Mouse (Mus musculus): Measurements from ENCODE around the gene Rnasek.

Rnasek gene

DNA sequence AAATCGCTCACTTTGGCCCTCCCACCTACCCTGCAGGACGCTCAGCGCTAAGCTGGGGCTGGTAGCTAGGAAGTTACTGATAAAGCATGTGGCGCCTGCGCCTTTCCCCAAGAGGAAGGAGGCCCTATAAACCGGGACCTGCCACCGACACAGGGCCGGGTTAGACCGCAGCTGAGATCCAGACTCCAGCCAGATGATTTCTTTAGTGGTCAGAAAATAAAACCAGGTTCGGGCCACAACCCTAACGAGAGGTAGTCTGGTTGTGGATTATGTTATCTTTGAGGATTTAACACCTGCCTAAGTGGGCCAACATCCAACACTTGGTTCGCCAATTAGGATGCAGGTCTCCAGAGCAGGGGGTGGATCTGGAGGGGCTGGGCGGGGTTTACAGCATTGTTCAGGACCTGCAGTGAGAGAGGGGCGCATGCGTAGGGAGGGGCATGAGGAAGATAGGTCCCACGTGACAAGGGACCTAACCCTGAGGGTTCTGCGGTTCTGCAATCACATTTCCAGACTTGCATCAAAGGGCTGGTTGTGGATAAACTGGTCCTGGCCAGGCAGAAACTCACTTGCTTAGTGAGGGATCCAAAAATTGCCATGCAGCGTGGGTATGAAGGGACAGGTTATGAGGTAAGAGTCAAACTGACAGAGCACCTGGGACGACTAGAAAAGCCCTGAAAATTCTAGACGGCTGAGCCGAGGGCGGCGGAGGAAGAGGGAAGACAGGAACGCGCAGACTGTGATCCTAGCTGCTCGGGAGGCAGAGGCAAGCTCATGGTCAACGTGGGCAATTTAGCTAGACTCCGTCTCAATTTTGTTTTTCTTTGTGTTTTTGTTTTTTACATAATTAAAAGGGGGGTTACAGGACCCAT lies 18.7 kb downstream of the Rnasek start, which contains the start of gene Slc16a13:
Gene Slc16a13 (minus strand): TSS at position 334 of the 872 bp plus-strand sequence.
- in situ Hi-C loops (cut with MboI; ENCODE audit: unreplicated experiment in 2 of 2) = loop anchor here in 1 of 2 experiments (25.0 kb wide), 1 partner anchor 534 kb away; the partner anchor contains the start of genes Senp3, Tnfsf12, Tnfsf13 and Tnfsfm13

DNA sequence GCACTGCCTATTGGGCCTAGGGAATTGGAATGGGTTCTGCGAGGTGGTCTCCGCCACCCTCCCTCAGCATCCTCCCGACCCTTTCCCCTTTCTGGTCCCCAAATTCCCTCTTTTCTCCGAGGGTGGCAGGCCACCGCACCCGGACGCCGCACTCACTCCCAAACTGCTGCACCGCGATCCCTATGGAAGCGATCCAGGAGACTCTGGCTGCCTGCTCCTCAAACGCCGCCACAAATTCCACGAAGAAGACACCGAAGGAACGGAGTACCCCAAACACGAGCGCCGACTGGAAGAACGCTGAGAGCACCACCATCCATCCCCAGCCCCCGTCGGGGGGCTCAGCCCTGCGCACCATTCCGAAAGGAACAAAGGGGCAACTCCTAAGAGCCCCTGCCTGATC lies 19.3 kb downstream of the Rnasek start:
- in situ Hi-C loops (cut with MboI; ENCODE audit: unreplicated experiment in 2 of 2) = loop anchor here in 1 of 2 experiments (25.0 kb wide), 1 partner anchor 533 kb away; the partner anchor contains the start of genes Senp3, Tnfsf12, Tnfsf13 and Tnfsfm13

DNA sequence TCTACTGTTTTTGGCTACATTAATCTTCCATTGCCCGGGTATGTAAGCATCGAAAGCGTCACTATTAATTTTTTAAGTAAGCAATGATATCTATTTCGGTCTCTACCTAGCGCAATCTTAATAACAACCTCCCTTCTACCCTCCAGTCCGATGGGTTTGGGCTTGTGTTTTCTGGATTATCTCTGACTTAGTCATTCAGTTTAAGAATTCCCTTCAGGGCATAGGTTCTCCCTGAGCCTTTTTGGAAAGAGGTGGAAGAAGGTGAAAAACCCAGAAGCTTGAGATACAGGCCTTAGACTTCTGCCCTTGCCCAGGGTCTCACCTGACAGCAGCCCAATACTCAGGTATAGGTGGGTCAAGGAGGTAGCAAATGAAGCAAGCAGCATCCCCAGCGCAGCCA lies 19.8 kb downstream of the Rnasek start:
- in situ Hi-C loops (cut with MboI; ENCODE audit: unreplicated experiment in 2 of 2) = loop anchor here (10.0 to 25.0 kb wide), 2 partner anchors 345 to 533 kb away; partner anchors contain the start of genes Senp3 (in 1 of the 2), Tmem95 (in 1 of the 2), Tnfsf12 (in 1 of the 2) and Tnfsf13 (in 1 of the 2)

DNA sequence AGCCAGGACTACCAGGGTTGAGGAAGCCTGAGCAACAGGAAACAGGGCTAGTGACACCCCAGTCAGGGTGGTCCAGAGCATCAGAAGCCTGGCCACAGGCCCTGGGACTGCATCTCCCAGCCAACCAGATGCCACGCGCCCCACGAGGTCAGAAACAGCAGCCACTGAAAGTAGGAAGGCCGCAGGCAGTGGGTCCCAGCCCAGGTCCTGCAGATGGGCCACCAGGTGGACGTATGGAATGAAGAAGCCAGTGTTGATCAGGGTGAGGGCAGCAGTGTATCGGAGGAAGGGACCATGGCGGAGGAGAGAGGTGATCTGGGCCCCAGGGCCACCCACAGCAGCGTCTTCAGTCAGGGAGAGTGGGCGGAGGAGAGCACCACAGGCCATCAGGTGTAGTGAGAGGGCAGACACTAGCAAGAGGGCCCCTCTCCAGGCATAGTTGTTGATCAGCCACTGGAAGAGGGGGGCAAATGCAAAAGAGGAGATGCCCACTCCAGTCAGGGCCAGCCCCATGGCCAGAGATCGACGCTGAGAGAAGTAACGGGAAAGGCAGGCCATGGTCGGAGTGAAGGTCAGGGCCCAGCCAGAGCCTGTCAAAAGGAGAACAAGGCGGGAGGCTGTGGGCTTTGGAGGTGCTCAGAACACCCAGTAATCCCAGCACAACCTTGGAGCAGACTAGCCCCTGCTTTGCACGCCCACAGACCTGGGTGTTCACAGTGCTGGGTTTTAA lies 20.7 kb downstream of the Rnasek start:
- in situ Hi-C loops (cut with MboI; ENCODE audit: unreplicated experiment in 2 of 2) = loop anchor here (10.0 to 25.0 kb wide), 2 partner anchors 344 to 532 kb away; partner anchors contain the start of genes Senp3 (in 1 of the 2), Tmem95 (in 1 of the 2), Tnfsf12 (in 1 of the 2) and Tnfsf13 (in 1 of the 2)

DNA sequence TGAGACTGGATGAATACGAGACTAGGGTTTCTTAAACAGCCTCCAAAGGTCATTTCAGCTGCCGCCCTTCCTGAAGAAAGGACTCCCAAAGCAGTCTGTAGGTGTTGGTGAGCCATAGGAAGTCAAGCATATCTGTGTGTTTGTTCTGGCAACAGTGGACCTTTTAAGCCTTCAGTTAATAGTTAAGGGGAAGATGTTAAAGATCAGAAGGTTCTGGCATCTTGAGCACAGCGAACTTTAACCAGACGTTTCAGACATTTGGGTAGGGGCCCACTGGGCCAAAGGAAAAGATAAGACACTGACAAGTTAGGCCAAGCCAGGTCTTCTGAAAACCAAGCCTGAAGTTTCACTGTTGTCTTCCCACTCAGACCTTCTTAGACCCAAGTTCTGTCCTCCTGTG lies 21.6 kb downstream of the Rnasek start:
- in situ Hi-C loops (cut with MboI; ENCODE audit: unreplicated experiment in 2 of 2) = loop anchor here (10.0 to 25.0 kb wide), 2 partner anchors 343 to 531 kb away; partner anchors contain the start of genes Senp3 (in 1 of the 2), Tmem95 (in 1 of the 2), Tnfsf12 (in 1 of the 2) and Tnfsf13 (in 1 of the 2)

DNA sequence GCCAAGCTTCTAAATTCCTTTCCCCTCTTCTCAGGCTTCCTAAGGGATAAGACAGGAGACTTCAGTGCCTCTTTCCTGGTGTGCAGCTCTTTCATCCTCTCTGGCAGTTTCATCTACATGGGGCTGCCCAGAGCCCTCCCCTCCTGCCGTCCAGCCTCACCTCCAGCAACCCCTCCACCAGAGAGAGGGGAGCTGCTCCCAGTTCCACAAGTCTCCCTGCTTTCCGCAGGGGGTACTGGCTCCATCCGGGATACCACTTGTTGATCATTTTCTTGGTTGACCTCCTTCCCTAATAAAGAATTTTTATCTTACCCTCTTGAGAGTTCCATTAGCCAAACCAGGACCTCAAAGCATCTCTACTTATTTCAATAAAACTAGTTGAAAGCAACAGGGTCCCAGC lies 23.5 kb downstream of the Rnasek start:
- in situ Hi-C loops (cut with MboI; ENCODE audit: unreplicated experiment in 2 of 2) = loop anchor here (10.0 to 25.0 kb wide), 2 partner anchors 341 to 529 kb away; partner anchors contain the start of genes Senp3 (in 1 of the 2), Tmem95 (in 1 of the 2), Tnfsf12 (in 1 of the 2) and Tnfsf13 (in 1 of the 2)

DNA sequence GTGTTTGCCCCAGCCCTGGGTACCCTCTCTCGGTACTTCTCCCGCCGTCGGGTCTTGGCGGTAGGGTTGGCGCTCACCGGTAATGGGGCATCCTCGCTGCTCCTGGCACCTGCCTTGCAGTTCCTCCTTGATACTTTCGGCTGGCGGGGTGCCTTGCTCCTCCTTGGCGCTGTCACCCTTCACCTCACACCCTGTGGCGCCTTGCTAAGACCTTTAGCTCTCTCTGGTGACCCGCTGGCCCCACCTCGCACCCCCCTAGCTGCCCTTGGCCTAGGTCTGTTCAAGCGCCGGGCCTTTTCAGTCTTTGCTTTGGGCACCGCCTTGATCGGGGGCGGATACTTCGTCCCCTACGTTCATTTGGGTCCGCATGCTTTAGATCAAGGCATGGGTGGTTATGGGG lies 24.3 kb downstream of the Rnasek start:
- in situ Hi-C loops (cut with MboI; ENCODE audit: unreplicated experiment in 2 of 2) = loop anchor here (10.0 to 25.0 kb wide), 2 partner anchors 340 to 528 kb away; partner anchors contain the start of genes Senp3 (in 1 of the 2), Tmem95 (in 1 of the 2), Tnfsf12 (in 1 of the 2) and Tnfsf13 (in 1 of the 2)

DNA sequence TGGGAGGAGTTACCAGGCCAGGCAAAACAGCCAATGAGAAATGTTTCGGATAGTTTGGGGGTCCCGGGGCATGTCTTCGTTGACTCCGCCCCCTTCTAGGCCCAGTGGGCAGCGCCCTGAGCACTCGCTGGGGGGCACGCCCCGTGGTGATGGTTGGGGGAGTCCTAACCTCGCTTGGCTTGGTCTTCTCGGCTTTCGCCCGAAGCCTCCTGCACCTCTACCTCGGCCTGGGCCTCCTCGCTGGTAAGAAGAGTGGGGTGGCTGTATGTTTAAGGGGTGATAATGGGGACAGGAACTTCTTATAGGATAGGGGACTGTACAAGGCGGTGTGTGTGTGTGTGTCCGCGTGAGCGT lies 24.8 kb downstream of the Rnasek start:
- in situ Hi-C loops (cut with MboI; ENCODE audit: unreplicated experiment in 2 of 2) = loop anchor here (10.0 to 25.0 kb wide), 2 partner anchors 340 to 528 kb away; partner anchors contain the start of genes Senp3 (in 1 of the 2), Tmem95 (in 1 of the 2), Tnfsf12 (in 1 of the 2) and Tnfsf13 (in 1 of the 2)

DNA sequence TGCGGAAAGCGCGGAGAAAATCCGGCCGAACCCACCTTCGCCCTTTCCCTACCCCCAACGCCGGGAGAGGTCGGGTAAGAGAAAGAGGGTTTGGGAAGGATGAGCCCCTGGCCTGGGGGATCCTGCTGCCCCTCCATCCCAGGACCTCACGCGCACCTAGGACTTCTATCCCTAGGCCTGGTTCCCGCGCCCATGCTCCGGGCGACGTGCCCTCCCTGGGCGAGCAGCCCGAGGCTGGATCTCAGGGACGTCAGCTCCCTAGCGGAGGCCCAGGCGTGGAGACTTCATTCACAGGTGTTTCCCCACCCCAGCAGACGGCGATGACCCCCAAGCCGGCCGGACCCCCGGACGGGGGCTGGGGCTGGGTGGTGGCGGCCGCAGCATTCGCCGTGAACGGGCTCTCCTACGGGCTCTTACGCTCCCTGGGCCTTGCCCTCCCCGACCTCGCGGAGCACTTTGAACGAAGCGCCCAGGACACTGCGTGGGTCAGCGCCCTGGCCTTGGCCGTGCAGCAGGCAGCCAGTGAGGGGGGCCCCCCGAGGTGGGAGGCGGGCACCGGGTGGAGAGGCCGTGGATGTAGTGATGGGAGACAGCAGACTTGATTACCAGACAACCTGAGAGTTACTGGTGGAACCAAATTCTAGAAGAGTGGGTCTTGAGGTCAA lies 25.3 kb downstream of the Rnasek start:
- in situ Hi-C loops (cut with MboI; ENCODE audit: unreplicated experiment in 2 of 2) = loop anchor here (10.0 to 25.0 kb wide), 2 partner anchors 340 to 527 kb away; partner anchors contain the start of genes Senp3 (in 1 of the 2), Tmem95 (in 1 of the 2), Tnfsf12 (in 1 of the 2) and Tnfsf13 (in 1 of the 2)

DNA sequence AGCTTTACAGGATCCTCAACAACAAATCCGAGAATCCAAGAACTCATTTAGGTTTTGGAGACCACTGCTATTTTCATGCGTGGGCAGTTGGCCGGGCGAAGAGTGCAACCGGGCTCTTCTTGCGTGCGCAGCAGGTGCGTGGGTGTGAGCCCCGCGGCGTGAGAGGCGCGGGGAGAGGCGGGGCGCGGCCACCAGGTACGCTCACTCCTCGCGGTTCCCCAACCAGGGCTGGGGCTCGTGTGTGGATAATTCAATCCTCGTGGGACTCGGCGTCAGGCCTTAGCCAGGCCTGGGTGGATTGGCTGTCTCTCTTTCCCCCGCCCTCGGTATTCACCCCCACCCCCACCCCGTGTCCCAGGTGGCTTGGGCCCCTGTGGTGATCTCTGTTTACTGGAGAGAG lies 25.9 kb downstream of the Rnasek start:
- in situ Hi-C loops (cut with MboI; ENCODE audit: unreplicated experiment in 2 of 2) = loop anchor here (10.0 to 25.0 kb wide), 2 partner anchors 339 to 526 kb away; partner anchors contain the start of genes Senp3 (in 1 of the 2), Tmem95 (in 1 of the 2), Tnfsf12 (in 1 of the 2) and Tnfsf13 (in 1 of the 2)

DNA sequence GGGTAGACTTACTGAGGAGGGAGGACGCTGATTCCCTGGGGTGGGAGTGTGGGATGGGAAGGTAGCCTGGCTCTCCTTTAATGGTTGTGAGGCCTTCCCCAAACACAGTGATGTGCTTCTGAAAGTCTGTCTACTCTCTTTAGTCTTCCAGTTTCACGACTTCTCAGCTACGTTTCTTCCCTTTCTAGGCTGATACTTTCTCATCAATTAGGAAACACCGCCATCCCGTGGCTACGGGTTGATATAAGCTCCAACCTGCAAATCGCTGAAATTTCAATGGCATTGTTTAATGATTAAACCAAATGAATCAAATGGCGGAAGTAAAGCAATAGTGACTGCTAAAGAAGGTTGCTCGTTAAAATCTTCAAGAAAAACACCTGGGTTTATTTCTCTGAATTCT lies 26.7 kb downstream of the Rnasek start:
- in situ Hi-C loops (cut with MboI; ENCODE audit: unreplicated experiment in 2 of 2) = loop anchor here (10.0 to 25.0 kb wide), 2 partner anchors 338 to 526 kb away; partner anchors contain the start of genes Senp3 (in 1 of the 2), Tmem95 (in 1 of the 2), Tnfsf12 (in 1 of the 2) and Tnfsf13 (in 1 of the 2)

DNA sequence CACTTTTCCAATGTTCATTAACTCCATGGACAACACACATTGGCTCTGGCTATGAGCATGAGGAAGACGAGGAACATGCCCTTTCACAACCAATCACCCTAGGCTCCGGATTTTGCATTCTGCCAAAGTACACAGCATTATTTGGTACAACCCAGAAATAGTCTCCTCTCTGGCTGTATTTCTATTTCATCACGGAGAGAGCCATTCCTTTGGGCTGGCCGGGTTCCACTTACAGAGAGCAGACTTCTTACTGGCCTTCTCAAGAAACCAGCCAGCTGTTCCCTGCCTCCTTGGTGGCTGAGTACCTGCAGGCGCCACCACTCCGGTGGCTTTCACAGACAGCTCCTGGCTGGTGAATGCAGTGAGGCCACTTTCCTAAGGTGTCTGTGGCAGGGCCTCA lies 27.2 kb downstream of the Rnasek start, which contains the start of gene Slc16a11:
Gene Slc16a11 (plus strand): TSS at position 330 of the 400 bp plus-strand sequence.
- in situ Hi-C loops (cut with MboI; ENCODE audit: unreplicated experiment in 2 of 2) = loop anchor here (10.0 to 25.0 kb wide), 2 partner anchors 338 to 525 kb away; partner anchors contain the start of genes Senp3 (in 1 of the 2), Tmem95 (in 1 of the 2), Tnfsf12 (in 1 of the 2) and Tnfsf13 (in 1 of the 2)

DNA sequence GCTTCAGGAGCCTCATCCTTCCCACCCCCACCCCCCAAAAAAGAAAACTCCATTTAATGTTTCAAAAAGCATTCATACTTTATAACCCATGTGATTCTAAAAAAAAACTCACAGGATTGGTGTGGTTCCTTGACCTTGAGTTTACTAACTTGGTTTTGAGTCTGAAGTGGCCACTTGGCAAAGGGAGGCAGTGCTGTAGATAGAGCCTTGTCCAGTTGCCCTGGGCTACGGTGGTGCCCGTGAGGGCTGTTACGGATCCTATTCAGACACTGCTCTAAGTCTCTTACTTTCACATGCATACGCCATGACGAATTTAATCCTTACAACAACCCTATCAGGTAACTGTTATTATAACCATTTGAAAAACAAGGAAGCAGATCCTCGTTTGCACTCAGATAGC lies 27.7 kb downstream of the Rnasek start:
- in situ Hi-C loops (cut with MboI; ENCODE audit: unreplicated experiment in 2 of 2) = loop anchor here (10.0 to 25.0 kb wide), 2 partner anchors 337 to 525 kb away; partner anchors contain the start of genes Senp3 (in 1 of the 2), Tmem95 (in 1 of the 2), Tnfsf12 (in 1 of the 2) and Tnfsf13 (in 1 of the 2)

DNA sequence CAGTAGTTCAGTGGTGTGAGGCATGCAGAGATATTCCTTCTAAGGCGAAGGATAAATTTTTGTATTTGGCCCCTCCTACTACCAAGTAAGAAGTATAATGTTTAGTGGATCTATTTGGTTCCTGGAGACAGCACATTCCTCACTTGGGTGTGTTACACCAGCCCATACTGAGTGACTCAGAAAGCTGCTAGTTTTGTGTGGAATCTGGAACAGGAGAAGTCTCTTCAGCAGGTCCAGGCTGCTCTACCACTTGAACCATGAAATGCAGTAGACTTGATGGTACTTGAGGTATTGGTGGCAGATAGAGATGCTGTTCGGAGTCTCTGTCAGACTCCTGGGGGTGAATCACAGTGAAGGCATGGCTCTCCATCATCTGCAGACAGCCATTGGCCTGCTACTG lies 29.0 kb downstream of the Rnasek start:
- in situ Hi-C loops (cut with MboI; ENCODE audit: unreplicated experiment in 2 of 2) = loop anchor here (10.0 to 25.0 kb wide), 2 partner anchors 336 to 523 kb away; partner anchors contain the start of genes Senp3 (in 1 of the 2), Tmem95 (in 1 of the 2), Tnfsf12 (in 1 of the 2) and Tnfsf13 (in 1 of the 2)

DNA sequence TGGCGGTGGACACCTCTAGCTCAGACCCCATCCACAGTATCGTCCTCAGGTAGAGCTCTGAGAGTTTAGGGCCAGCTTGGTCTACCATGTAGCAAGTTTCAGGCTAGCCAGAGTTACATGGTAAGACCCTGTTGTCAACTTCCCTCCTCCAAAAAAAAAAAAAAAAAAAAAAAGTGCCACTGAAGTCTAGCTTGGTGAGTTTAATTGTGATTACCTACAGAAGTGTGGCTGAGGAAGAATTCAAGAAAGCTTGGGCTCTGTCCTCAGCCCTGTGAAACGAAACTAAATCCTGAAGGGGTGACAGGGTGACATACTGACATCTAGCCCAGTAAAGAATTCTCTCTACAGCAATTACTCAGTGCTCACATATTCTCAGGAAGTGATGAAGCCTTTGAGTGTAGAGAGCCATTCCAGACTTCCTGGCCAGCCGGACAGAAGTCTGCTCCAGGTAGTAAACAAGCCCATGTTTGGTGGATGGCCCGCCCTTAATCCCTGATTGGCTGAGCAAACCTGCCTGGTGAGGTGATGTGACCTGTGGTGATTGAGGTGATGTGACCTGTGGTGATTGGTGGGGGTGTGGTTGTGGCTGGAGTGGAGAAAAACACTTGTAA lies 30.8 kb downstream of the Rnasek start:
- in situ Hi-C loops (cut with MboI; ENCODE audit: unreplicated experiment in 2 of 2) = loop anchor here (10.0 to 25.0 kb wide), 2 partner anchors 154 to 522 kb away; partner anchors contain the start of genes Asgr1 (in 1 of the 2), Senp3 (in 1 of the 2), Tnfsf12 (in 1 of the 2) and Tnfsf13 (in 1 of the 2)

DNA sequence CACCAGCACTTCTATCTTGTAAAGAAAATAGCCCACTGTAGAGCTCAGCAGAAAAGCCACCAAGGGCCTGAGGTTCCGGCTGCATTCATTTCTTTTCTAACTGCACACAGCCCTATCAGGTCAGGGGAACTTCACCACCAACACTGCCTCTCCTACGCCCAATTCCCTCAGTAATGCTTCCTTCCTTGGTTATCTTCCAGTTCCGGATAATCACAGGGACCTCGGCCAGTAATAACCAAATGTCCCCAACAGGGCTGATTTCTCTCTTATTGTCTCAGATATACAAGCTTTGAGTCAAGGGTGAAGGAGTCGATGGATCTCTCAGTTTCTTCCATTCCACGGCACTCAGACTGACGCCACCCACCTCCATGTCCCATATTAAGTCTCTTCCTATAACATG lies 32.4 kb downstream of the Rnasek start:
- in situ Hi-C loops (cut with MboI; ENCODE audit: unreplicated experiment in 2 of 2) = loop anchor here (10.0 to 25.0 kb wide), 2 partner anchors 152 to 520 kb away; partner anchors contain the start of genes Asgr1 (in 1 of the 2), Senp3 (in 1 of the 2), Tnfsf12 (in 1 of the 2) and Tnfsf13 (in 1 of the 2)

DNA sequence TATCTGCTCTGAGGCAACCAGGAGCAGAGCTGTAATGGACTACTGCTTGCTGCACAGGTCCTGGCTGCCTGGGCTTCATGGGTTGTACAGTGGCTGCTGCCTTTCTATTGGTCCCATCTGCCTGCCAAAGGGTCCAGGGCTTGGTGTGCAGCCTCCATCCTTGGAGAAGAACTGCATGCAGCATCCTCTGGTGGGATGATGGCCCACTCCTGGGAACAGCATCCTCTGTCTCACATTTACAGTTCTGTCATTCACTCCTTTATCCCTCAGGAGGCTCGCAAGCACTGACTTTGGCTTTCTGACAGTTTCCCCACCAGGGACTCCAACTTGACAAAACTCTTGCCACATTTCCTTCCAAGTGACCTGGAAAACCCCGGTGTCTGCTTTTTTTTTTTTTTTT lies 32.8 kb downstream of the Rnasek start:
- in situ Hi-C loops (cut with MboI; ENCODE audit: unreplicated experiment in 2 of 2) = loop anchor here (10.0 to 25.0 kb wide), 2 partner anchors 152 to 520 kb away; partner anchors contain the start of genes Asgr1 (in 1 of the 2), Senp3 (in 1 of the 2), Tnfsf12 (in 1 of the 2) and Tnfsf13 (in 1 of the 2)
